ENCODE assay signal across 10 mouse cellular contexts in genomic region chr2:136058398-136058797, GRCm38 (mm10). TPM values are rescaled to one million over a fixed set of nuclear protein-coding genes. Genes with fewer than 3 reads are reported as not detected.
DNase-seq lines count a peak whose midpoint lies in the region; ATAC-seq lines count a peak whose summit lies in the region.
"Had no signal": no experiment of that assay in that cellular context is flagged by ENCODE, and none has a peak within 500 bp of the region (broad histone marks: within the 10 kb centered on the region; RNA-seq: fewer than 3 reads in every experiment).

No protein-coding gene starts in this region.

- H3K9me3 ChIP-seq in lung, embryonic 16.5 days (ENCODE audit: control insufficient read depth, low read length): no peaks in the 10 kb centered on the region
- no peaks in the 10 kb centered on the region for H3K9me3 ChIP-seq in limb, embryonic 12.5 days
- no peaks in the 10 kb centered on the region for H3K9me3 ChIP-seq in stomach, embryonic 16.5 days (replicated peaks; ENCODE audit: control insufficient read depth, low read length)

- H3K36me3 ChIP-seq in lung, embryonic 16.5 days (ENCODE audit: control insufficient read depth, insufficient read depth, low read length): no peaks in the 10 kb centered on the region
- H3K36me3 ChIP-seq in limb, embryonic 12.5 days: no peaks in the 10 kb centered on the region
- no peaks in the 10 kb centered on the region for H3K36me3 ChIP-seq in stomach, embryonic 16.5 days (ENCODE audit: control insufficient read depth, insufficient read depth, low read length)

- 10% methylated on average over 7 of the region's 7 CpGs for WGBS in lung, embryonic 16.5 days
- 5% methylated on average over 7 of the region's 7 CpGs for WGBS in limb, embryonic 12.5 days
- 6% methylated on average over 7 of the region's 7 CpGs for WGBS in stomach, embryonic 16.5 days

- H3K4me3 ChIP-seq in lung, embryonic 16.5 days (ENCODE audit: low read length): no peak overlapping the region
- H3K4me3 ChIP-seq in limb, embryonic 12.5 days (replicated peaks): peak overlapping the region; percentile 42
- no peak overlapping the region for H3K4me3 ChIP-seq in stomach, embryonic 16.5 days (replicated peaks; ENCODE audit: low read length)

- H3K27me3 ChIP-seq in lung, embryonic 16.5 days (ENCODE audit: control insufficient read depth, insufficient read depth, low read depth, low read length): peaks cover 36% of the 10 kb centered on the region
- peaks cover 38% of the 10 kb centered on the region for H3K27me3 ChIP-seq in limb, embryonic 12.5 days
- peaks cover 37% of the 10 kb centered on the region for H3K27me3 ChIP-seq in stomach, embryonic 16.5 days (ENCODE audit: control insufficient read depth, insufficient read depth, low read length)

- H3K27ac ChIP-seq in lung, embryonic 16.5 days (ENCODE audit: low read length): no peak overlapping the region
- H3K27ac ChIP-seq in limb, embryonic 12.5 days: no peak overlapping the region
- no peak overlapping the region for H3K27ac ChIP-seq in stomach, embryonic 16.5 days (ENCODE audit: low read length)

- no peak overlapping the region for H3K9ac ChIP-seq in lung, embryonic 16.5 days (ENCODE audit: low read length)
- H3K9ac ChIP-seq in limb, embryonic 12.5 days (replicated peaks): no peak overlapping the region
- no peak overlapping the region for H3K9ac ChIP-seq in stomach, embryonic 16.5 days (ENCODE audit: low read length)

- no peaks in the 10 kb centered on the region for H3K4me1 ChIP-seq in lung, embryonic 16.5 days (replicated peaks; ENCODE audit: control insufficient read depth, insufficient read depth, low read length)
- H3K4me1 ChIP-seq in limb, embryonic 12.5 days (replicated peaks): peaks cover 20% of the 10 kb centered on the region
- H3K4me1 ChIP-seq in stomach, embryonic 16.5 days (ENCODE audit: control insufficient read depth, insufficient read depth, low read length): no peaks in the 10 kb centered on the region

- no peak for ATAC-seq in lung, embryonic 16.5 days (ENCODE audit: low read depth)
- no peak for ATAC-seq in limb, embryonic 12.5 days (ENCODE audit: insufficient number of reproducible peaks, insufficient read depth, low FRiP score, low TSS enrichment, low read depth)
- ATAC-seq in stomach, embryonic 16.5 days (ENCODE audit: insufficient read depth, low FRiP score): no peak

- H3K4me2 ChIP-seq in lung, embryonic 16.5 days (ENCODE audit: low read depth, low read length): 0 out of 2 replicates have a peak overlapping the region, but pooled peaks have one; percentile 13
- H3K4me2 ChIP-seq in limb, embryonic 12.5 days: peak overlapping the region; percentile 79
- peak overlapping the region; percentile 8; the same call in 1 of the 2 replicates for H3K4me2 ChIP-seq in stomach, embryonic 16.5 days (ENCODE audit: low read depth, low read length)

- peak; percentile 18 for DNase-seq in embryo, embryonic 11 days
- DNase-seq in embryo, embryonic 10 days (ENCODE audit: low spot score): no peak
- no peak for DNase-seq in lung, postnatal 36 days
- no peak for DNase-seq in gastrocnemius, postnatal 4 days (ENCODE audit: low spot score in 2 of 2)
- DNase-seq in left cerebral cortex, postnatal 25 days (ENCODE audit: low spot score in 2 of 2): no peak
- DNase-seq: adrenal gland, adult 2 months; thymus, postnatal 25 days had no signal

- intact Hi-C loops in left cerebral cortex, postnatal 25 days (cut with DNase I): loop anchor here (2.0 kb wide), 1 partner anchor 56 kb away; no protein-coding TSS in a partner anchor

RNA-seq across cellular contexts. Expression of gene Lamp5, which starts 6.4 kb away (rescaled TPM):
- 0.26 and 1.8 TPM in 2 replicates for polyA plus RNA-seq in lung, embryonic 16.5 days (2015; fragmentation: Nextera tagmentation; extraction: Ambion mirVana)
- 0.63 and 0.90 TPM in 2 replicates for polyA plus RNA-seq in limb, embryonic 12.5 days (2016; fragmentation: Nextera tagmentation; extraction: Ambion mirVana)
- polyA plus RNA-seq in stomach, embryonic 16.5 days (2015; fragmentation: Nextera tagmentation; extraction: Ambion mirVana): 0.23 and 0.32 TPM in 2 replicates
- not detected for total RNA-seq in gastrocnemius, postnatal 4 days (2021)
- 100 to 1,000 TPM; 250 to 273 TPM for total RNA-seq in left cerebral cortex, postnatal 25 days (2021)
- total RNA-seq: adrenal gland, adult 2 months had no signal
- polyA plus RNA-seq: adrenal gland, adult 2 months had no signal

Comparison
In these comparisons a context has a peak if more than half of its experiments do, and no peak if none do; other contexts are left out.
1. H3K4me2 ChIP-seq: peak in every context shown above with its lines; median percentile 79 in limb, embryonic 12.5 days; 13 in lung, embryonic 16.5 days; 8 in stomach, embryonic 16.5 days.